Mouse (Mus musculus) heart, embryonic 14.5 days (tissue): ENCODE results near the gene Adora1. TPM values are rescaled to one million over a fixed set of nuclear protein-coding genes. Genes with fewer than 3 reads are reported as not detected.

Experiments
- ATAC-seq: fragments of 200-750 bp; cut with Nextera tagmentation; 2 replicates; pipeline ENCODE4 v1.8.0; 2017; ENCODE audit warnings: low read depth, moderate TSS enrichment; ENCODE audit not compliant: insufficient number of reproducible peaks, insufficient read depth, low FRiP score
- H3K27ac ChIP-seq, 2 experiments: fragments of 200-500 bp in 1 of 2; fragments of 300-500 bp in 1 of 2; sonication (generic) in 1 of 2; replicated peaks in 1 of 2; 2 replicates each; pipeline ENCODE4 v1.5.1; 2012 to 2014; ENCODE audit warnings: low read depth in 2 of 2, low read length in 2 of 2, control low read depth in 1 of 2, mild to moderate bottlenecking in 1 of 2, mixed read lengths in 1 of 2; ENCODE audit not compliant: control insufficient read depth in 1 of 2, insufficient read depth in 1 of 2
- H3K27me3 ChIP-seq: fragments of 300-500 bp; sonication (generic); 2 replicates; pipeline ENCODE4 v1.6.1; 2014; ENCODE audit warnings: mild to moderate bottlenecking, low read length, control low read depth; ENCODE audit not compliant: control insufficient read depth, insufficient read depth
- H3K36me3 ChIP-seq: fragments of 300-500 bp; sonication (generic); 2 replicates; pipeline ENCODE4 v1.6.1; 2014; ENCODE audit warnings: mild to moderate bottlenecking, control low read depth, low read length, mixed read lengths; ENCODE audit not compliant: control insufficient read depth, insufficient read depth
- H3K4me1 ChIP-seq, 2 experiments: fragments of 200-500 bp in 1 of 2; fragments of 300-500 bp in 1 of 2; sonication (generic) in 1 of 2; 2 replicates each; pipeline ENCODE4 v1.6.1; 2012 to 2014; ENCODE audit warnings: low read length in 2 of 2, control low read depth in 1 of 2, mixed read lengths in 1 of 2; ENCODE audit not compliant: control insufficient read depth in 2 of 2, insufficient read depth in 2 of 2
- H3K4me2 ChIP-seq: fragments of 300-500 bp; sonication (generic); 2 replicates; pipeline ENCODE4 v1.6.1; 2014; ENCODE audit warnings: mild to moderate bottlenecking, low read length
- H3K4me3 ChIP-seq, 2 experiments: fragments of 200-500 bp in 1 of 2; fragments of 300-500 bp in 1 of 2; sonication (generic) in 1 of 2; 2 replicates each; pipeline ENCODE4 v1.5.1; 2012 to 2014; ENCODE audit warnings: low read length in 2 of 2, mild to moderate bottlenecking in 2 of 2, control low read depth in 1 of 2, low read depth in 1 of 2, moderate library complexity in 1 of 2; ENCODE audit not compliant: control insufficient read depth in 1 of 2, insufficient read depth in 1 of 2
- H3K9ac ChIP-seq: fragments of 300-500 bp; sonication (generic); 2 replicates; pipeline ENCODE4 v1.6.1; 2014; ENCODE audit warnings: mild to moderate bottlenecking, low read length
- H3K9me3 ChIP-seq: fragments of 300-500 bp; sonication (generic); 2 replicates; pipeline ENCODE4 v1.6.1; 2016; ENCODE audit warnings: low read length, control low read depth; ENCODE audit not compliant: control insufficient read depth
- WGBS: fragments of 180-500 bp; shearing (Covaris S2); extraction: QIAGEN DNeasy Blood & Tissue Kit; methylation state at CpG from one replicate; pipeline ENCODE4 v1.1.7; 2014; 5-methylcytosine and 5-hydroxymethylcytosine counted together
- polyA plus RNA-seq: library from polyadenylated mRNA; unstranded; fragments of >200 nt; fragmentation: Nextera tagmentation; extraction: Ambion mirVana; gene quantifications from 2 replicates; pipeline ENCODE4 v1.2.1, GENCODE M21; 2014

The Adora1 gene
- polyA plus RNA-seq, 1 experiment from 2014 or later: 11.7 TPM

- 75% methylated on average over 3 of the region's 3 CpGs for WGBS
- Histone ChIP-seq H3K9me3 (no peaks in the 10 kb centered on the region), H3K27ac (peak overlapping the region in 1 of 2 experiments; percentile 37; a peak in 1 of 4 replicates), H3K36me3 (no peaks in the 10 kb centered on the region), H3K4me3 (no peak overlapping the region), H3K27me3 (peaks cover 18% of the 10 kb centered on the region), H3K4me2 (no peak overlapping the region), H3K4me1 (peaks cover 50 to 52% of the 10 kb centered on the region in 2 experiments), H3K9ac (0 out of 2 replicates have a peak overlapping the region, but pooled peaks have one; percentile 16)
- ATAC-seq: no peak
Measured at GRCm38 (mm10) chr1:134231270-134231669, 4.0 kb downstream of the Adora1 start.

- 80% methylated on average over 10 of the region's 10 CpGs for WGBS
- no peak for ATAC-seq
Measured at GRCm38 (mm10) chr1:134230638-134231228, 4.5 kb downstream of the Adora1 start.

GRCm38 (mm10) chr1:134229806-134230575 lies 5.2 kb downstream of the Adora1 start:
- H3K36me3 ChIP-seq: no peaks in the 10 kb centered on the region
- no peak overlapping the region for H3K4me2 ChIP-seq
- no peak overlapping the region for H3K9ac ChIP-seq
- no peaks in the 10 kb centered on the region for H3K9me3 ChIP-seq
- H3K4me1 ChIP-seq: peaks cover 40 to 45% of the 10 kb centered on the region in 2 experiments
- WGBS: 65% methylated on average over 5 of the region's 5 CpGs
- no peak overlapping the region for H3K4me3 ChIP-seq
- peaks cover 14% of the 10 kb centered on the region for H3K27me3 ChIP-seq
- no peak overlapping the region for H3K27ac ChIP-seq
- ATAC-seq: no peak

More at GRCm38 (mm10) chr1:134230638-134231228, 4.5 kb downstream of the Adora1 start:
- H3K4me1 ChIP-seq: peaks cover 46 to 51% of the 10 kb centered on the region in 2 experiments
- no peaks in the 10 kb centered on the region for H3K36me3 ChIP-seq
- H3K4me2 ChIP-seq: no peak overlapping the region
- H3K9ac ChIP-seq: no peak overlapping the region
- H3K27ac ChIP-seq: 0 out of 4 replicates have a peak overlapping the region, but pooled peaks of 1 of the 2 experiments have one; percentile 37
- no peak overlapping the region for H3K4me3 ChIP-seq
- no peaks in the 10 kb centered on the region for H3K9me3 ChIP-seq
- peaks cover 17% of the 10 kb centered on the region for H3K27me3 ChIP-seq

- H3K4me1 ChIP-seq: peaks cover 29 to 35% of the 10 kb centered on the region in 2 experiments
- no peaks in the 10 kb centered on the region for H3K9me3 ChIP-seq
- no peaks in the 10 kb centered on the region for H3K27me3 ChIP-seq
- no peak overlapping the region for H3K4me2 ChIP-seq
- WGBS: 52% methylated on average over 8 of the region's 8 CpGs
- H3K27ac ChIP-seq: no peak overlapping the region
- no peak overlapping the region for H3K4me3 ChIP-seq
- ATAC-seq: no peak
- H3K9ac ChIP-seq: no peak overlapping the region
- no peaks in the 10 kb centered on the region for H3K36me3 ChIP-seq
Measured at GRCm38 (mm10) chr1:134226739-134227138, 8.5 kb downstream of the Adora1 start.

- 88% methylated on average over 5 of the region's 5 CpGs for WGBS
- Histone ChIP-seq H3K9me3 (no peaks in the 10 kb centered on the region), H3K27me3 (no peaks in the 10 kb centered on the region), H3K4me3 (no peak overlapping the region), H3K36me3 (no peaks in the 10 kb centered on the region), H3K4me1 (peaks cover 21 to 30% of the 10 kb centered on the region in 2 experiments), H3K9ac (no peak overlapping the region), H3K4me2 (no peak overlapping the region), H3K27ac (no peak overlapping the region)
- no peak for ATAC-seq
Measured at GRCm38 (mm10) chr1:134225375-134225774, 9.9 kb downstream of the Adora1 start.

GRCm38 (mm10) chr1:134224649-134225227 lies 10.5 kb downstream of the Adora1 start:
- Histone ChIP-seq H3K9me3 (no peaks in the 10 kb centered on the region), H3K4me2 (no peak overlapping the region), H3K27ac (no peak overlapping the region), H3K36me3 (no peaks in the 10 kb centered on the region), H3K4me3 (no peak overlapping the region), H3K4me1 (peaks cover 18 to 26% of the 10 kb centered on the region in 2 experiments), H3K9ac (no peak overlapping the region), H3K27me3 (no peaks in the 10 kb centered on the region)
- no peak for ATAC-seq
- WGBS: 75% methylated on average over 12 of the region's 12 CpGs

GRCm38 (mm10) chr1:134222122-134223055 lies 12.8 kb downstream of the Adora1 start:
- ATAC-seq: peak; percentile 83
- Histone ChIP-seq H3K36me3 (no peaks in the 10 kb centered on the region), H3K9me3 (no peaks in the 10 kb centered on the region), H3K27ac (peak overlapping the region; percentile 56 to 80), H3K4me3 (no peak overlapping the region), H3K9ac (peak overlapping the region; percentile 12; the same call in 1 of the 2 replicates), H3K4me1 (peaks cover 19 to 32% of the 10 kb centered on the region in 2 experiments), H3K4me2 (0 out of 2 replicates have a peak overlapping the region, but pooled peaks have one; percentile 2), H3K27me3 (no peaks in the 10 kb centered on the region)
- WGBS: 19% methylated on average over 8 of the region's 8 CpGs
